Mouse (Mus musculus) urinary bladder, postnatal 0 days (tissue): ENCODE results near the gene Siglecf. TPM values are rescaled to one million over a fixed set of nuclear protein-coding genes. Genes with fewer than 3 reads are reported as not detected.

Source experiments
- polyA plus RNA-seq: library from polyadenylated mRNA; unstranded; fragments of >200 nt; fragmentation: Nextera tagmentation; extraction: Ambion mirVana; gene quantifications from 2 replicates; pipeline ENCODE4 v1.2.1, GENCODE M21; 2015

The Siglecf gene
- 0.10 and 0.47 TPM in 2 replicates for polyA plus RNA-seq

DNA sequence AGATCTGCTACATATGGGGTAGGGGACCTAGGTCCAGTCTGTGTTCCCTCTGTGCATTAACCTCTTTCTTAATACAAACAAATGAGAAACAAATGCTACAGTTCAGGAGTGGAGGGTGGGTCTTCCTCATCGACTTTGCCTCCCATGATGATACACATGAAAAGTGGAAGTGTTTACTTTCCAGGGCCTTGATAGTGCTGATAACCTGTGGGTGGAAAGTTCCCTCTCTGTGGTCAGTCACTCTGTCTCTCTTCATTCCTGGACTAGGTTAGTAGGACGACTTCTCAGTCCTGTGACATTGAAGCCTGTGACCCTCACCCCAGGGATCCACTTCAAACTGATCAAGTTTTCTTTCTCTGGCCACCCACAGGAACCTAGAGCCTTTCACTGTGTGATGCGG lies at the start of gene Siglecf:
TSS of gene Siglecf (plus strand) at position 188 of the 400 bp plus-strand sequence.

DNA sequence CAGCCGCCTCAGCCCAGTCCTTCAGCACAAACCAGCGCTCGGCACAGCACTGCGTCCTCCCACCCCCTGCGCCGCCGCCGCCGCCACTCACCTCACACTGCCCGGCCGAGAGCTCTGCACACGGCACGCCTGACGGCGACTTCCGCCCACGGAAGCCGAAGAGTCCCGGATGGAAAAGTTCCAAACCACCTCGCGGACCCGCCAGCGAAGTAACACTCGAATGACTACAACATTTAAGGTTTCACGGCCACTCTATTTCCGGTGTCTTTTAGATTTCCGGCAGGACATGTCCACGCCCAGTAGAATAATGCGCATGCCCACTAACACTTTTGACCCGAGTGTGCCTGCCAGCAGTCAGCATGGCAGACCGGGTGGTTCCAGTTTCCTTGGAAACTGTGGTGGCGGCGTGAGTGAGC lies 38.1 kb upstream of the Siglecf start, which contains the start of gene Zfp715:
TSS of gene Zfp715 (minus strand) at position 282 of the 416 bp plus-strand sequence.

DNA sequence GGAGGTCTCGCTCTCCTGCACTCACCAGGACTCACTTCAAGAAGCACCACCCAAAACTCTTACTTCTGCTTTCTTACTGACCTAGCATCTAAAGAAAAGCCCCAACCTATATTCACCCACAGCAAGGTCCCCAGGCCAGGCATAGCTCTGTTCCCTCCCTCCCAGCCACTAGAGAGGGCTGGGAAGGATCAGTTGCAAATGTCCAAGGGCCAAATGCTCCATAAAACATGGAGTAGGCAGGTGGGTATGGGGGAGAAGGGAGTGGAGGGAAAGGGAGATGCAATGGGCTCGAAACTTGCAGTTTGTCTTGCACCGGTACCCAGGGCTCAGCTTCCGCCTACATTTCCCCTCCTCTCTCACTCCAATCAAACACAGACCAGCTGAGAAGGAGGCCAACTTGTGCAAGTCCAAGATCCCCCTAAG lies 57.0 kb downstream of the Siglecf start, which contains the start of gene Siglecg:
TSS of gene Siglecg (plus strand) at position 74 of the 423 bp plus-strand sequence.

Other genes with a start within 250 kb of the Siglecf start
- gene Zfp936, start 237.1 kb upstream of the Siglecf start, polyA plus RNA-seq = not detected in 2 replicates
- gene Zfp715, start 38.0 kb upstream of the Siglecf start, polyA plus RNA-seq = 5.1 and 5.7 TPM in 2 replicates
- gene Siglecg, start 56.9 kb downstream of the Siglecf start, polyA plus RNA-seq = 0.25 and 0.34 TPM in 2 replicates
- gene Lim2, start 76.3 kb downstream of the Siglecf start, polyA plus RNA-seq = not detected in 2 replicates
- gene Nkg7, start 85.7 kb downstream of the Siglecf start, polyA plus RNA-seq = 0.75 and 0.80 TPM in 2 replicates
- not detected in 2 replicates for gene Cldnd2, start 89.4 kb downstream of the Siglecf start, polyA plus RNA-seq
- 302 and 307 TPM in 2 replicates for gene Etfb, start 92.7 kb downstream of the Siglecf start, polyA plus RNA-seq
- gene Gm45233, start 92.8 kb downstream of the Siglecf start, polyA plus RNA-seq = 0.17 TPM in 1 of 2 replicates, not detected in the other
- 4.6 and 5.0 TPM in 2 replicates for gene Vsig10l, start 111.8 kb downstream of the Siglecf start, polyA plus RNA-seq
- 0.11 and 0.19 TPM in 2 replicates for gene Iglon5, start 138.7 kb downstream of the Siglecf start, polyA plus RNA-seq
- gene 4931406B18Rik, start 154.6 kb downstream of the Siglecf start, polyA plus RNA-seq = not detected in 2 replicates
- 2.0 and 5.1 TPM in 2 replicates for gene Cd33, start 193.1 kb downstream of the Siglecf start, polyA plus RNA-seq
- gene Zfp658, start 210.9 kb downstream of the Siglecf start, polyA plus RNA-seq = 1.00 and 1.0 TPM in 2 replicates
- 4.7 and 6.3 TPM in 2 replicates for gene Zfp719, start 228.3 kb downstream of the Siglecf start, polyA plus RNA-seq